In the genomic region with DNA sequence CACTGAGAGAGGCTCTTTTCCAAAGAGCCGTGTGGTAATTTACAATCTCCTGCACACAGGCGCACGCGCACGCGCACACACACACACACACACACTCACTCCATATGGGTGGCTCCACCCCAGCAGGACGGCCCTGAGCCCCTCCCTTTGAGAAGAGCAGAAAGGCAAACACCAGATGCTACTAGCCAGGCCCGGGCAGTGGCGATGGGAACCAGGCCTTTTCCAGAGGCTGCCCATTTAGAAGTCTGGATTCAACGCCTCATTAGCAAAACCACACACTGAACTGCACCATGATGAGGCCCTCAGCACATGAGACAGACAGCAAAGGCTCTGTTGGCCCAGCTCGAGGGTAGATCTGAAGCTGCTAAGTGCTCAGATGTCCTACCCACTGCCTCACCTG, we compare ENCODE assay signal across 14 mouse cellular contexts. TPM values are rescaled to one million over a fixed set of nuclear protein-coding genes. Genes with fewer than 3 reads are reported as not detected.
A peak's percentile ranks its signal among the peaks of the same experiment; 100 is the strongest.
DNase-seq lines count a peak whose midpoint lies in the region; ATAC-seq and TF ChIP-seq lines count a peak whose summit lies in the region.
"Had no signal": no experiment of that assay in that cellular context is flagged by ENCODE, and none has a peak within 500 bp of the region (broad histone marks: within the 10 kb centered on the region; RNA-seq: fewer than 3 reads in every experiment).

No protein-coding gene starts in this region.

- H3K9ac ChIP-seq in intestine, embryonic 15.5 days, result no peak overlapping the region
- H3K9ac ChIP-seq in intestine, embryonic 16.5 days (ENCODE audit: low read depth, low read length), result no peak overlapping the region
- no peak overlapping the region for H3K9ac ChIP-seq in lung, postnatal 0 days (replicated peaks; ENCODE audit: low read depth)
- H3K9ac ChIP-seq: hindbrain, embryonic 15.5 days had no signal

- WGBS in intestine, embryonic 15.5 days, result 52% methylated on average over 11 of the region's 11 CpGs
- 55% methylated on average over 11 of the region's 11 CpGs for WGBS in intestine, embryonic 16.5 days
- WGBS in lung, postnatal 0 days, result 71% methylated on average over 11 of the region's 11 CpGs

- TF ChIP-seq EP300 in lung, postnatal 0 days (IDR thresholded peaks at IDR 0.05), result no peak

- no peaks in the 10 kb centered on the region for H3K27me3 ChIP-seq in intestine, embryonic 15.5 days (replicated peaks)
- H3K27me3 ChIP-seq in intestine, embryonic 16.5 days (replicated peaks; ENCODE audit: control insufficient read depth, insufficient read depth, low read length), result no peaks in the 10 kb centered on the region
- no peaks in the 10 kb centered on the region for H3K27me3 ChIP-seq in lung, postnatal 0 days (replicated peaks; ENCODE audit: insufficient read depth, low read length)
- H3K27me3 ChIP-seq: hindbrain, embryonic 15.5 days had no signal

- H3K36me3 ChIP-seq in intestine, embryonic 15.5 days, result no peaks in the 10 kb centered on the region
- no peaks in the 10 kb centered on the region for H3K36me3 ChIP-seq in intestine, embryonic 16.5 days (ENCODE audit: control insufficient read depth, insufficient read depth, low read length)
- H3K36me3 ChIP-seq in lung, postnatal 0 days (ENCODE audit: insufficient read depth, low read length), result no peaks in the 10 kb centered on the region
- H3K36me3 ChIP-seq: G1E; hindbrain, embryonic 15.5 days had no signal

- H3K4me1 ChIP-seq in intestine, embryonic 15.5 days (replicated peaks), result no peaks in the 10 kb centered on the region; the same call in 1 of the 2 replicates
- H3K4me1 ChIP-seq in intestine, embryonic 16.5 days (ENCODE audit: control insufficient read depth, insufficient read depth, low read length), result 0 out of 2 replicates have a peak, but pooled peaks cover 4% of the 10 kb centered on the region
- H3K4me1 ChIP-seq in lung, postnatal 0 days (ENCODE audit: insufficient read depth, low read depth, low read length), result no peaks in the 10 kb centered on the region
- H3K4me1 ChIP-seq: hindbrain, embryonic 15.5 days had no signal

- no peaks in the 10 kb centered on the region for H3K9me3 ChIP-seq in intestine, embryonic 15.5 days
- H3K9me3 ChIP-seq in intestine, embryonic 16.5 days (ENCODE audit: control insufficient read depth, low read length), result no peaks in the 10 kb centered on the region
- H3K9me3 ChIP-seq in lung, postnatal 0 days (ENCODE audit: low read length), result no peaks in the 10 kb centered on the region
- H3K9me3 ChIP-seq: hindbrain, embryonic 15.5 days had no signal

- peak; percentile 58 for DNase-seq in NIH3T3 (ENCODE audit: low read depth)
- peak; percentile 63 to 66 for DNase-seq in cerebellum, adult 18-20 months
- peak; percentile 27 for DNase-seq in embryo, embryonic 11 days
- DNase-seq in B cell, adult 2 months, result no peak
- DNase-seq in lung, postnatal 0 days (ENCODE audit: low spot score), result no peak
- DNase-seq in frontal cortex, adult 2 months (ENCODE audit: extremely low spot score in 1 of 2, low spot score in 1 of 2), result no peak
- DNase-seq: heart, adult 11 months; liver; lung, adult 2 months had no signal

- H3K4me3 ChIP-seq in intestine, embryonic 15.5 days (replicated peaks), result no peak overlapping the region
- no peak overlapping the region for H3K4me3 ChIP-seq in intestine, embryonic 16.5 days (ENCODE audit: low read length)
- no peak overlapping the region for H3K4me3 ChIP-seq in lung, postnatal 0 days (ENCODE audit: low read depth, low read length)
- H3K4me3 ChIP-seq: hindbrain, embryonic 15.5 days had no signal

- peak; percentile 43; the same call in 1 of the 2 replicates for ATAC-seq in intestine, embryonic 15.5 days
- no peak for ATAC-seq in intestine, embryonic 16.5 days
- no peak for ATAC-seq in lung, postnatal 0 days

- no peak overlapping the region for H3K4me2 ChIP-seq in intestine, embryonic 15.5 days (replicated peaks)
- no peak overlapping the region for H3K4me2 ChIP-seq in intestine, embryonic 16.5 days (ENCODE audit: low read depth, low read length)
- no peak overlapping the region for H3K4me2 ChIP-seq in lung, postnatal 0 days (replicated peaks; ENCODE audit: low read depth, low read length)
- H3K4me2 ChIP-seq: hindbrain, embryonic 15.5 days had no signal

- TF ChIP-seq CTCF in lung, postnatal 0 days (IDR thresholded peaks at IDR 0.05), result no peak

- H3K27ac ChIP-seq in intestine, embryonic 15.5 days, result no peak overlapping the region
- H3K27ac ChIP-seq in intestine, embryonic 16.5 days (ENCODE audit: low read length), result no peak overlapping the region
- H3K27ac ChIP-seq in lung, postnatal 0 days (ENCODE audit: low read length), result no peak overlapping the region
- H3K27ac ChIP-seq: hindbrain, embryonic 15.5 days had no signal

RNA-seq across cellular contexts. Expression of a gene that starts 24.9 kb away (rescaled TPM):
- 31.2 and 34.4 TPM in 2 replicates for polyA plus RNA-seq in intestine, embryonic 15.5 days (2015; fragmentation: Nextera tagmentation; extraction: Ambion mirVana)
- 35.5 and 37.6 TPM in 2 replicates for polyA plus RNA-seq in intestine, embryonic 16.5 days (2015; fragmentation: Nextera tagmentation; extraction: Ambion mirVana)
- 23.5 and 24.5 TPM in 2 replicates for polyA plus RNA-seq in lung, postnatal 0 days (2015; fragmentation: Nextera tagmentation; extraction: Ambion mirVana)
- 26.0 and 28.9 TPM in 2 replicates for polyA plus RNA-seq in frontal cortex, adult 2 months (2012; rRNA removed)

RNA-seq across cellular contexts. Expression of a gene that starts 56.2 kb away (rescaled TPM):
- polyA plus RNA-seq in intestine, embryonic 15.5 days (2015; fragmentation: Nextera tagmentation; extraction: Ambion mirVana), result 2.5 and 2.7 TPM in 2 replicates
- polyA plus RNA-seq in intestine, embryonic 16.5 days (2015; fragmentation: Nextera tagmentation; extraction: Ambion mirVana), result 1.5 and 1.7 TPM in 2 replicates
- 5.0 and 5.6 TPM in 2 replicates for polyA plus RNA-seq in lung, postnatal 0 days (2015; fragmentation: Nextera tagmentation; extraction: Ambion mirVana)
- 150 and 161 TPM in 2 replicates for polyA plus RNA-seq in frontal cortex, adult 2 months (2012; rRNA removed)
- polyA plus RNA-seq: C2C12, G1E had no signal

Comparison
In these comparisons a context has a peak if more than half of its experiments do, and no peak if none do; other contexts are left out.
1. DNase-seq: peak in NIH3T3 (single experiment), cerebellum, adult 18-20 months (2 of 2) and embryo, embryonic 11 days (single experiment); none in B cell, adult 2 months (0 of 2), lung, postnatal 0 days (single experiment) and frontal cortex, adult 2 months (0 of 2).
2. RNA of a gene that starts 56.2 kb away (polyA plus RNA-seq): 150 to 161 TPM in frontal cortex, adult 2 months; 5.0 to 5.6 TPM in lung, postnatal 0 days, 2.5 to 2.7 TPM in intestine, embryonic 15.5 days and 1.5 to 1.7 TPM in intestine, embryonic 16.5 days; every median in the first group is over 10 times any median in the second.